Mouse (Mus musculus) lung, postnatal 0 days (tissue): ENCODE measurements around the gene Lpp. TPM values are rescaled to one million over a fixed set of nuclear protein-coding genes. Genes with fewer than 3 reads are reported as not detected.
A peak's percentile ranks its signal among the peaks of the same experiment; 100 is the strongest.

Source experiments
- ATAC-seq: fragments of 200-750 bp; cut with Nextera tagmentation; 2 replicates; pipeline ENCODE4 v1.8.0; 2017; ENCODE audit warnings: moderate library complexity
- DNase-seq: peaks from one replicate; pipeline ENCODE4 v3.0.0-alpha.2; 2016; ENCODE audit warnings: low spot score
- H3K27ac ChIP-seq: fragments of 300-500 bp; sonication (generic); 2 replicates; pipeline ENCODE4 v1.5.1; 2014; ENCODE audit warnings: antibody characterized with exemption, mild to moderate bottlenecking, low read length, mixed read lengths
- H3K27me3 ChIP-seq: fragments of 300-500 bp; sonication (generic); replicated peaks from 2 replicates; pipeline ENCODE4 v1.6.1; 2014; ENCODE audit warnings: low read length, mixed read lengths; ENCODE audit not compliant: insufficient read depth
- H3K36me3 ChIP-seq: fragments of 300-500 bp; sonication (generic); 2 replicates; pipeline ENCODE4 v1.6.1; 2014; ENCODE audit warnings: low read length, mixed read lengths; ENCODE audit not compliant: insufficient read depth
- H3K4me1 ChIP-seq: fragments of 300-500 bp; sonication (generic); 2 replicates; pipeline ENCODE4 v1.6.1; 2014; ENCODE audit warnings: antibody characterized with exemption, low read depth, low read length, mixed read lengths; ENCODE audit not compliant: insufficient read depth
- H3K4me2 ChIP-seq: fragments of 300-500 bp; sonication (generic); replicated peaks from 2 replicates; pipeline ENCODE4 v1.6.1; 2014; ENCODE audit warnings: low read depth, mild to moderate bottlenecking, low read length, moderate library complexity, mixed read lengths
- H3K4me3 ChIP-seq: fragments of 300-500 bp; sonication (generic); 2 replicates; pipeline ENCODE4 v1.5.1; 2014; ENCODE audit warnings: low read depth, low read length
- H3K9ac ChIP-seq: fragments of 300-500 bp; sonication (generic); replicated peaks from 2 replicates; pipeline ENCODE4 v1.6.1; 2014; ENCODE audit warnings: low read depth, mild to moderate bottlenecking
- H3K9me3 ChIP-seq: fragments of 300-500 bp; sonication (generic); 2 replicates; pipeline ENCODE4 v1.6.1; 2016; ENCODE audit warnings: low read length, mixed read lengths
- CTCF ChIP-seq: IDR thresholded peaks from 2 replicates; pipeline ENCODE4 v1.5.1; 2016; ENCODE audit warnings: antibody characterized with exemption, mild to moderate bottlenecking
- EP300 ChIP-seq: IDR thresholded peaks from 2 replicates; pipeline ENCODE4 v1.6.1; 2016; ENCODE audit warnings: antibody characterized with exemption, mild to moderate bottlenecking, control low read depth
- WGBS: fragments of 180-500 bp; shearing (Covaris S2); extraction: QIAGEN DNeasy Blood & Tissue Kit; methylation state at CpG from one replicate; pipeline ENCODE4 v1.1.7; 2014; 5-methylcytosine and 5-hydroxymethylcytosine counted together
- polyA plus RNA-seq: library from polyadenylated mRNA; unstranded; fragments of >200 nt; fragmentation: Nextera tagmentation; extraction: Ambion mirVana; gene quantifications from 2 replicates; pipeline ENCODE4 v1.2.1, GENCODE M21; 2015

Gene Lpp
- polyA plus RNA-seq, 1 experiment from 2014 or later = 36.8 TPM

- WGBS = 58% methylated on average over 1 of the region's 1 CpGs
- Histone ChIP-seq H3K4me3 (no peak overlapping the region), H3K4me1 (peaks cover 15% of the 10 kb centered on the region), H3K9ac (no peak overlapping the region), H3K27me3 (no peaks in the 10 kb centered on the region), H3K27ac (no peak overlapping the region), H3K4me2 (no peak overlapping the region), H3K9me3 (no peaks in the 10 kb centered on the region), H3K36me3 (no peaks in the 10 kb centered on the region)
- no peak for ATAC-seq
- no peak for TF ChIP-seq CTCF
- TF ChIP-seq EP300 = no peak
- no peak for DNase-seq
These were observed 339.4 kb downstream of the Lpp start for GRCm38 (mm10) chr16:24732751-24733150.

- ATAC-seq (peak; percentile 55; the same call in 1 of the 2 replicates), DNase-seq (peak; percentile 42)
- TF ChIP-seq CTCF (no peak), EP300 (peak; percentile 78)
- H3K9ac ChIP-seq = no peak overlapping the region
- no peaks in the 10 kb centered on the region for H3K9me3 ChIP-seq
- no peaks in the 10 kb centered on the region for H3K27me3 ChIP-seq
- H3K4me1 ChIP-seq = peaks cover 19% of the 10 kb centered on the region
- H3K27ac ChIP-seq = no peak overlapping the region
- no peak overlapping the region for H3K4me3 ChIP-seq
- no peaks in the 10 kb centered on the region for H3K36me3 ChIP-seq
- no peak overlapping the region for H3K4me2 ChIP-seq
- whole genome bisulfite sequencing = 80% methylated on average over 1 of the region's 1 CpGs
These were observed 340.0 kb downstream of the Lpp start for GRCm38 (mm10) chr16:24733321-24733720.

GRCm38 (mm10) chr16:24735754-24736153, 342.4 kb downstream of the Lpp start:
- Histone ChIP-seq H3K27me3 (no peaks in the 10 kb centered on the region), H3K36me3 (no peaks in the 10 kb centered on the region), H3K27ac (no peak overlapping the region), H3K9ac (no peak overlapping the region), H3K9me3 (no peaks in the 10 kb centered on the region), H3K4me2 (no peak overlapping the region), H3K4me3 (no peak overlapping the region), H3K4me1 (peaks cover 19% of the 10 kb centered on the region)
- DNase-seq (peak; percentile 65), ATAC-seq (peak; percentile 72)
- WGBS = 71% methylated on average over 2 of the region's 2 CpGs
- TF ChIP-seq CTCF (no peak), EP300 (no peak)

GRCm38 (mm10) chr16:24737362-24738057, 344.2 kb downstream of the Lpp start:
- no peak overlapping the region for H3K4me2 ChIP-seq
- no peaks in the 10 kb centered on the region for H3K36me3 ChIP-seq
- H3K9ac ChIP-seq = no peak overlapping the region
- ATAC-seq = no peak
- 40% methylated on average over 10 of the region's 10 CpGs for WGBS
- no peak for DNase-seq
- no peaks in the 10 kb centered on the region for H3K27me3 ChIP-seq
- peaks cover 19% of the 10 kb centered on the region for H3K4me1 ChIP-seq
- TF ChIP-seq EP300 = no peak
- TF ChIP-seq CTCF = no peak
- no peak overlapping the region for H3K27ac ChIP-seq
- no peak overlapping the region for H3K4me3 ChIP-seq
- no peaks in the 10 kb centered on the region for H3K9me3 ChIP-seq

GRCm38 (mm10) chr16:24740714-24741113, 347.4 kb downstream of the Lpp start:
- Histone ChIP-seq H3K9ac (no peak overlapping the region), H3K27ac (no peak overlapping the region), H3K36me3 (no peaks in the 10 kb centered on the region), H3K27me3 (no peaks in the 10 kb centered on the region), H3K4me3 (no peak overlapping the region), H3K4me2 (no peak overlapping the region), H3K4me1 (peaks cover 16% of the 10 kb centered on the region), H3K9me3 (no peaks in the 10 kb centered on the region)
- ATAC-seq = no peak
- no peak for DNase-seq
- WGBS = 94% methylated on average over 4 of the region's 4 CpGs
- TF ChIP-seq EP300 (no peak), CTCF (peak; percentile 14; the same call in 1 of the 2 replicates)

GRCm38 (mm10) chr16:24749816-24750215, 356.5 kb downstream of the Lpp start:
- TF ChIP-seq EP300 (no peak), CTCF (no peak)
- ATAC-seq = no peak
- Histone ChIP-seq H3K4me1 (no peaks in the 10 kb centered on the region), H3K4me2 (no peak overlapping the region), H3K4me3 (no peak overlapping the region), H3K36me3 (no peaks in the 10 kb centered on the region), H3K27ac (no peak overlapping the region), H3K9me3 (no peaks in the 10 kb centered on the region), H3K27me3 (no peaks in the 10 kb centered on the region), H3K9ac (no peak overlapping the region)
- DNase-seq = no peak
